Mouse (Mus musculus) embryo, embryonic 9.5 days (tissue): ENCODE data around the gene Olfr961.
A peak's percentile ranks its signal among the peaks of the same experiment; 100 is the strongest.

ENCODE experiments used
- DNase-seq: peaks from one replicate; pipeline ENCODE4 v3.0.0-alpha.2; 2017; ENCODE audit errors: extremely low spot score

The Olfr961 gene

DNA sequence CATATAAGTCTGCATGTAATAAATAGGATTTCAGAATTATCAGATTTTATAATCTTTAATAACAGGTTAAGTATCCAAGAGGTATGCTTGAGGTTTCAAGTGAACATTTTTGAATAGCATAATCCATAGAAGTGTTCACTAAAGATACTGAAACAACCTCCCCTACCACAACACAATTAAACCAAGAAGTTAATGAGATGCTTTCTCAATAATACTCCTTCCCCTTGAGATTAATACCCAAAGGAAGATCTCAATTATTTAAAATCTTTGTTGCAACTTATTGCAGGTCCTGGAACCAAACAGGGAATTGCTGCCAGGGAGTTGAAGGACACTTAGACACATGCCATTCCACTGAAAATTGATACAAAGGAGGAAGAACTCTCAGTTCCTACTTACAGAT lies at the start of gene Olfr961:
Gene Olfr961, plus strand, starts transcription at position 301 of the 400 bp plus-strand sequence.
- DNase-seq, result no peak

DNA sequence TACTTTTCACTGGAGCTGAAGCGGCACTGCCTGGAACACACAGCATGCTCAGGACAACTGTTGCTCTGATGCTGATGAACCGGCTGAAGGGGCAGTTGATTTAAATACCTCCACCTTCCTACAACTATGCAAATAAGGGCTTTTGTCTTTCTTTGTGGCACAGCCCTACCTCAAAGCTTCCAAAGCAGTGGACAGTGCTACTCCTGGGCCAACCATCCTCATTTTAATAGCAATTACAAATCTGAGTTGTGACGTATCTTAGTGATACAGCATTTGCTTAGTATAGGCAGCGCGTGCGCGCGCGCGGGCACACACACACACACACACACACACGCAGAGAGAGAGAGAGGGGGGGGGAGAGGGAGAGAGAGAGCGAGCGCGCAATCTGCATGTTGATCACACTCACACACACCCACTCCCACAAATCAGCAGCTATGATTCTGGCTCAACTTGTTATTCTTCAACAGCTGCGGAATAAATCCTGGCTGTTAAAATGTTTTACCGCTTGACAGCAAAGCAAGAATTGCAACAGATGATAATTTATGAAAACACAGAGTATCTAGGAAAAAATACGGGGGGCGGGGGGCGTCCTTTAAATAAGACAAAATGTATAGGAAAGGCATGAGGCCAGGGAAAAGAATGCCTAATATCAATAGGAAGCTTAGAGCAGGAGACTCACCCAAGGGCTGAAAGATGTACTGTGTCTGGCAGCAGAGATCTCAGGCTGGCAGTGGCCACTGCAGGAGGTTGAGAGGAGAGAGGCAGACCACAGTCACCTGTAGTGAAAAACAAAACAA lies 42.2 kb upstream of the Olfr961 start:
- DNase-seq, result peak; percentile 50

DNA sequence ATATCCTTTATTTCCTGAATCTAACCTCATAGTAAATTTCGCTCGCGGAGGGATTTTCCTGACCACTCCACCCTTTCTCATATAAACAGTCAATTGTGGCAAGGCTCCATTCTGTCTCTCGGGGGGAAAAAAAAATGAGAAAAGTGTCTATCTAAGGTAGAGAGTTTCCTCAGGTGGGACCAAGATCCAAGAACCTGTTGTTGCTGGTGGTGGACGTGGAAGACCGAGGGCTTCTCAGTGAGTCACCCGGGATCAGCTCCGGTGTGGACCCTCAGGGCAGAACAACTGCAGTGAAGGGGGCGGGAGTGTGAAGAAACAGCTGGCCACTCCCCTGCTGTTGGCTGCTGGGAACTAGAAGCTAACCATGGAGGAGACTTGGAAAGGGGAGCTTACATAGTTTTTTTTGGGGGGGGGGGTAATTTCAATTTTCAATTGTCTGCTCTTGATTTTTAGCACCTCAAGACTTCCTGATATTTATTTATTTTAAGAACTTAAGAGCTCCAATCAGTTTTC lies 41.5 kb upstream of the Olfr961 start:
- DNase-seq, result peak; percentile 45

DNA sequence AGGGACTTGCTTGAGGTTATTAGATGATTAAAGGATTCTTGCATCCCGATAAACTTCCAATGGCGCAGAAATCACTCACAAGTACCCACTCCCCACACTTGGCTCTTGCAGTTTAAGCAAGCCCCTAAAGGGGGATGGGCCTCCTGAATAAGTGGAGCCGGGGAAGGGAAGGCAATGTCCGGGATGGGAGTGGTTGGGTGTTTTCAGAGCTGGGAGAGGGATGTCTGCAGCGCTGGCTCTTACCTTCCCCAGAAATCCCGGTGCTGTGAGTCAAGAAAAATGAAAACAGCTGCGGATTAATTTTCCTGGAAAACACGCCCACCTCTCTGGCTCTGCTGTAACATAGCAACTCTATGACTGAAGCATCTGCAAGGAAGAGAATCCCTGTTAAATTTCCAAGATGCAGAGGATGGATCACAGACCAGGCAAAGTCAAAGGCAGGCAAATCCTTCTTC lies 40.9 kb upstream of the Olfr961 start, which contains the start of gene AW551984:
Gene AW551984, minus strand, starts transcription at position 405 of the 455 bp plus-strand sequence.
- DNase-seq, result peak; percentile 47

- DNase-seq, result no peak
Observed at GRCm38 (mm10) chr9:39608497-39608896, 36.4 kb upstream of the Olfr961 start.

DNA sequence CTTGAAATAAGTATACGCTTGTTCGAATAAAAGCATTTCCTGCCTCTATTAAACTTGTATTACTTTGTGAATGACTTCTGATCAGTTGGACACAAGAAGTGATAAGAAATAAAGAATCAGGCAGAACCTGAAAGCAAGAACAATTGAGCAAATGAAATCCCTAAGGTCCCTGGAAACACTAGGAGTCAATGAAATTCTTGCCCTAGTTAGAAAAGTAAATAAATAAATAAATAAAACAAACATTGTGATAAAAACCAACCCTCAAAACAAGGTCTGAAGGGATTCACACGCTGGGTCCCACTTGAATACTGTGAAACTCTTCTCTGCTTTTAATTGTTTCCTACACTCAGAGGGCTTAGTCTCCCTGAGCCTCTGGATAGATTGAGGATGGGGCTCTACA lies 34.5 kb upstream of the Olfr961 start, which contains the start of gene Olfr148:
Gene Olfr148, plus strand, starts transcription at position 301 of the 400 bp plus-strand sequence.
- DNase-seq, result no peak

DNA sequence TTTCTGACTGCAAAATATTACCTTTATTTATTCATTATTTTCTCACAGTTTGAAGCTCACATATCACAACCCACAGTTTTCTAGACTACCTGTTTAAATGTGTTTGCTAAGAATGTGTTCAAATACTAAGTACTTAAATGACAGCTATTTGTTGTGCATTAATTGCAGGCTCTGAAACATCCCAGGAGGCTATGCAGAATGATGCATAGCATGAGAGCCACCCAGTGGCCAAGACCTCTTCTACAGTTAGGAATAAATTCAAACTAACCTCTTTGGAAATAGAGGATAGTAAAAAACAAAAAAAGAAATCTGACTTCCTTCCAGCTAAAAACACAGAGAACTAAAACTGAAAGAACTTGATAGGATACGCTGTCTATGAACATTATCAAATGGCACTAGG lies 32.9 kb upstream of the Olfr961 start:
- DNase-seq, result peak; percentile 5

- no peak for DNase-seq
Observed at GRCm38 (mm10) chr9:39621073-39621472, 23.8 kb upstream of the Olfr961 start, which contains the start of gene Olfr960. Gene Olfr960, plus strand, starts transcription at chr9:39621373.

- DNase-seq, result no peak
Observed at GRCm38 (mm10) chr9:39623783-39624182, 21.1 kb upstream of the Olfr961 start.

- no peak for DNase-seq
Observed at GRCm38 (mm10) chr9:39624711-39625110, 20.2 kb upstream of the Olfr961 start.

DNA sequence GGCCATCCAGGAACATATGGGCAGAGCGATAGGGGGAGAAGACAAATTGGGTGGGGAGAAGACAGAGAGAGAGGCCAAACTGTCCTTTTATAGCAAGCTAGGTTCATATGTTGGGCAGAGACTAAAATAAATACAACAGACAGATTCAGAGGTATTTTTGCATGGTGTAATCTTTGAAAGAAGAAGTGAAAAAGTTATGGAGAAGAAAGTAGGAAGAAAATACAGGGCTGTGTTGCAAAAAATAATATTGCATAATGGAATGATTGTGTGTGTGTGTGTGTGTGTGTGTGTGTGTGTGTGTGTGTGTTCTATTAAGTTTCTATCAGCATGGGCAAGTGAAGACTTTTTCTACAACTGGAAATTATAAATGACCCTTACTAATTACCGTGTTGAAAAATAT lies 15.8 kb upstream of the Olfr961 start:
- DNase-seq, result no peak

DNA sequence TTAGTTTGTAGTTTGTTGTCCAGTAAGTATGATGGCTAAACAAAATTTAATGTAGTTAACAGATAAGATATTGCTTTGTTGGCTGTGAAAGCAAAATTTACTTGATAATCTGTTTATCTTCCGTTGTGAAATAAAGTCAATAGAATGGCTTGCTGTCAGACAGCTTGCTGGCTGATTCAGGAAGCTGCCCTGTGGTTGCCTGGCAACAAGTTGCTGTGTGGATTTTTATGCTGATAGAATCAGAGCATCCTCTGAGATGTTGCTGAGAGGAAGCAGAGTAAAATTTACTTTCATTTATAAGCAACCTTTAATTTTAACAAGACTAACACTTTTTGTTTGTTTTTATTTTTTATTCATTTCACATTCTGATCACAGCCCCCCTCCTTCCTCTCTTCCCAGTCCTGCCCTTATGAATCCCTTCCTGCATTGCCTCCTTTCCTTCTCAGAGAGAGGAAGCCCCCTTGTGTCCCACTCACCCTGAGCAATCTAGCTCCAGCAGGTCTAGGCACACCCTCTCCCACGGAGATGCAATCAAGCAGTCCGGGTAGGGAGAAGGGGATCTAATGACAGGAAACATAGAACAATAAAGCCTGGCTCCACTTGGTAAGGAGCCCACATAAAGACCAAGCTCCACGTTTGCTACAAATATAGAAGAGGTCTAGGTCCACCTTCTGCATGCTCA lies 10.8 kb upstream of the Olfr961 start:
- no peak for DNase-seq

GRCm38 (mm10) chr9:39647382-39647781 lies 2.5 kb downstream of the Olfr961 start:
- DNase-seq, result no peak

GRCm38 (mm10) chr9:39654756-39655396 lies 10.0 kb downstream of the Olfr961 start:
- no peak for DNase-seq

GRCm38 (mm10) chr9:39666905-39667304 lies 22.0 kb downstream of the Olfr961 start, which contains the start of gene Olfr963:
Gene Olfr963, plus strand, starts transcription at chr9:39667205.
- no peak for DNase-seq

DNA sequence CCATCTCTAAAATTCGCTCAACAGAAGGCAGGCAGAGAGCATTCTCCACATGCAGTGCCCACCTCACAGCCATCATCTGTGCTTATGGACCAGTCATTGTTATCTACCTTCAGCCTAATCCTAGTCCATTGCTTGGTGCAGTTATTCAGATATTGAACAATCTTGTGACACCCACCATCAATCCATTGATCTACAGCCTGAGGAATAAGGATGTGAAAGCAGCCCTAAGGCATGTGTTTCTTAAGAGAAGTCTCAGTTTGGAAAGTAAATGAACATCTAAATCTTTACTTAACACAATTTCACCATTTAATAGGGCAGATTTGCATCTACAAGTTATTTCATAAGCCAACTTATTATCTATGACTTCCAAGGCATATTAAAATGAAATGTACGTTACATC lies 24.8 kb downstream of the Olfr961 start:
- DNase-seq, result no peak

DNA sequence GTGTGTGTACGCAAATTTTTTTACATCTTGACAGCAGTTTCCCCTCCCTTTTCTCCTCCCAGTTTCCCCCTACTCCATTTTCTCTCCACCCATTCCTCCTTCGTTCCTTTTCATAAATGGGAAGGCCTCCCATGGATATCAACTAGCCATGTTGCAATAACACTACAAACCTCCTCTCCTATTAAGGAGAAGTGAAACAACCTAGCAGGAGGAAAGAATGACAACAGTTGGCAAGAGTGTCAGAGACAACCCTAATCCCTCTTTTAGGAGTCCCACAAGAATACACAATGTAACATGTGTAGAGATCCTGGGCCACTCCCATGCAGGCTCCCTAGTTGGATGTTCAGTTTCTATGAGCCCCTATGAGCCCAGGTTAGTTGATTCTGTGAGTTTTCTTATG lies 29.9 kb downstream of the Olfr961 start:
- no peak for DNase-seq

DNA sequence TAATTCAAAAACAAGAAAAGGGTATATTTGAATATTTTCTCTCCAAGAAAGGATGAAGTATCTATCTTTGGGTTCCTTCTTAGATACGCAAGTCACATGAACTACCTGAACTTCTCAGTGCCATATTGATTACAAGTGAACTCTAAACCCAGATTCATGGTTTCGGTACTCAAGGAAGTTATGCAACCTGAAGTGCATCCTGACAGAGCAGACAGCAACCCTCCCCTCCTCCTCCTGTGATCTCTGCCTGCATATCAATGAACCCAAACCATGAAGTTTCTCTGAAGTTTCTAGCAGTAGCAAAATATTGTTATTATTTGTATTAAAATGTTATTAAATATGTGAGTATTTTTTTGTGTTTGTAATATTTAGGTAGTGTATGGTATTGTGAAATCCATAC lies 33.7 kb downstream of the Olfr961 start:
- DNase-seq, result no peak

GRCm38 (mm10) chr9:39679280-39679679 lies 34.4 kb downstream of the Olfr961 start:
- no peak for DNase-seq
